Mouse (Mus musculus): ENCODE measurements around the gene Hoxa7.
A peak's percentile ranks its signal among the peaks of the same experiment; 100 is the strongest.

DNA sequence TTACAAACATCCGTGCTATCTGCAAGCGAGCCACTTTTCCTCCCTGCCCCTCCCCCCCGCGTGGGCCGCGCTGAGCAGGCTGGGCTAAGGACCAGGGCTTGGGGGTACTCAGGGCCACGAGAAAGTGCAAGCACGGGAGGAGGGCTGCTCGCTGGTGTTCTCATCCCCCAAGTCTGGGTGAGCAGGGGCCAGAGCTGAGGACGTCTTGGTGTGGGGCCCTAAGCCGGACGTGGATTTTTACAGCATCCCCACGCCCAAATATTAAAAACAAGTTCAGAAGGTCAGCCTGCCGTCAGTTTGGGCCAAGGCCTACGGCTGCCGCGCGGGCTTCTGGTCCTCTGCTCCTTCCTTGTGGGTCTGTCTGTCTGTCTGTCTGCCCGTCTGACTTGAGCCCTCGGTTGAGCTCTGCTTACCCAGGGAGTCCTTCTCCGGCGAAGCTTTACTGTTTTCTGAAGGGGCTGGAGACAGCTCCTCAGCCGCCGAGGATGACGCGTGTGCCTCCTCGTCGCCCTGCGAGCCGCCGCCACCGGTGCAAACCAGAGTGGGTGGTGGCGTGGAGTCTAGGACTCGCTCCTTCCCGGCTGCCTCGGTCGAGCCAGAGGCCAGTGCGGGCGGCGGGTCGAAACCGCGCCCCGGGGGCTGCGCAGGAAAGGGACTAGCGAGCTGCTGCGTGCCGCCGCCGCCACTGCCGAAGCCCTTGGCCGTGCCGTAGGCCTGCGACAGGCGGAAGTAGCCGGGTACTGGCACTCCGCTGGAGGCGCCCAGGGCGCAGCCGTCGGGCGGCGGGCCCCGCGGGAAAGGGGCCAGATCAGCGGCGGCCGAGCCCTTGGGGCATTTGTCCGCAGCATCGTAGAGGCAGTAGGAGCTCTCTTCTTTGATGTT lies 12.1 kb upstream of the Hoxa7 start:
- TF ChIP-seq POLR2AphosphoS2 (IDR thresholded peaks at IDR 0.05; ENCODE audit: insufficient read length, low read depth) (peak; percentile 57), POLR2A (IDR thresholded peaks at IDR 0.05; ENCODE audit: insufficient read length, low read depth) (peak; percentile 45), MAX (IDR thresholded peaks at IDR 0.05; ENCODE audit: low read depth) (no peak), USF1 (IDR thresholded peaks at IDR 0.05; ENCODE audit: low read depth) (no peak)

All from myocyte (in vitro differentiated cells).